Mouse (Mus musculus) lung, postnatal 0 days (tissue): ENCODE measurements around the gene Slc34a3. TPM values are rescaled to one million over a fixed set of nuclear protein-coding genes. Genes with fewer than 3 reads are reported as not detected.

ENCODE experiments used
- ATAC-seq: fragments of 200-750 bp; cut with Nextera tagmentation; 2 replicates; pipeline ENCODE4 v1.8.0; 2017; ENCODE audit warnings: moderate library complexity
- DNase-seq: peaks from one replicate; pipeline ENCODE4 v3.0.0-alpha.2; 2016; ENCODE audit warnings: low spot score
- H3K27ac ChIP-seq: fragments of 300-500 bp; sonication (generic); 2 replicates; pipeline ENCODE4 v1.5.1; 2014; ENCODE audit warnings: antibody characterized with exemption, mild to moderate bottlenecking, low read length, mixed read lengths
- H3K27me3 ChIP-seq: fragments of 300-500 bp; sonication (generic); replicated peaks from 2 replicates; pipeline ENCODE4 v1.6.1; 2014; ENCODE audit warnings: low read length, mixed read lengths; ENCODE audit not compliant: insufficient read depth
- H3K36me3 ChIP-seq: fragments of 300-500 bp; sonication (generic); 2 replicates; pipeline ENCODE4 v1.6.1; 2014; ENCODE audit warnings: low read length, mixed read lengths; ENCODE audit not compliant: insufficient read depth
- H3K4me1 ChIP-seq: fragments of 300-500 bp; sonication (generic); 2 replicates; pipeline ENCODE4 v1.6.1; 2014; ENCODE audit warnings: antibody characterized with exemption, low read depth, low read length, mixed read lengths; ENCODE audit not compliant: insufficient read depth
- H3K4me2 ChIP-seq: fragments of 300-500 bp; sonication (generic); replicated peaks from 2 replicates; pipeline ENCODE4 v1.6.1; 2014; ENCODE audit warnings: low read depth, mild to moderate bottlenecking, low read length, moderate library complexity, mixed read lengths
- H3K4me3 ChIP-seq: fragments of 300-500 bp; sonication (generic); 2 replicates; pipeline ENCODE4 v1.5.1; 2014; ENCODE audit warnings: low read depth, low read length
- H3K9ac ChIP-seq: fragments of 300-500 bp; sonication (generic); replicated peaks from 2 replicates; pipeline ENCODE4 v1.6.1; 2014; ENCODE audit warnings: low read depth, mild to moderate bottlenecking
- H3K9me3 ChIP-seq: fragments of 300-500 bp; sonication (generic); 2 replicates; pipeline ENCODE4 v1.6.1; 2016; ENCODE audit warnings: low read length, mixed read lengths
- CTCF ChIP-seq: IDR thresholded peaks from 2 replicates; pipeline ENCODE4 v1.5.1; 2016; ENCODE audit warnings: antibody characterized with exemption, mild to moderate bottlenecking
- EP300 ChIP-seq: IDR thresholded peaks from 2 replicates; pipeline ENCODE4 v1.6.1; 2016; ENCODE audit warnings: antibody characterized with exemption, mild to moderate bottlenecking, control low read depth
- WGBS: fragments of 180-500 bp; shearing (Covaris S2); extraction: QIAGEN DNeasy Blood & Tissue Kit; methylation state at CpG from one replicate; pipeline ENCODE4 v1.1.7; 2014; 5-methylcytosine and 5-hydroxymethylcytosine counted together
- polyA plus RNA-seq: library from polyadenylated mRNA; unstranded; fragments of >200 nt; fragmentation: Nextera tagmentation; extraction: Ambion mirVana; gene quantifications from 2 replicates; pipeline ENCODE4 v1.2.1, GENCODE M21; 2015

The Slc34a3 gene
- polyA plus RNA-seq, 1 experiment from 2014 or later, result not detected

DNA sequence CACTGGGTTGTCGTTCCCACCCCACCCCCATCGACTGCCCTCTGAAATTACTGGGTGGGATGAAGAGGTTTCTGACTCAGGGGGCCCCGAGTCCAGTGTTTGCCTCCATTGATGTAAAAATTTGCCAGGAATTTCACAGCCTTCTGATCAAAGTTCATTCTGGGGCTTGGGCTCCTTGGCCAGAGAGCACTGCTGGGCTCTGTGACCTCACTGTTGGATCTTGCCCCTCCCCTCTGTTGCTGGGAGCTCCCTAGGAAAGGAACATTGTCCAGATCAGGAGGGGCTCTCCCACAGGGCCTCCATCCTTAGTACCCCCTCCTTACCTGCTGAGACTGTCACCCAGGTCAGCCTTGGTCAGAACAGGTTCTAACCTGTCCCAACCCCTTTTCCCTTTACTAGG is 19.7 kb downstream of the Slc34a3 start, which contains the start of gene Stpg3:
Gene Stpg3 (minus strand): TSS at position 194 of the 400 bp plus-strand sequence.
- Histone ChIP-seq H3K4me1 (peaks cover 6% of the 10 kb centered on the region; the same call in 1 of the 2 replicates), H3K27me3 (no peaks in the 10 kb centered on the region), H3K36me3 (no peaks in the 10 kb centered on the region), H3K9ac (no peak within 1 kb of the TSS), H3K9me3 (no peaks in the 10 kb centered on the region), H3K4me3 (no peak within 1 kb of the TSS), H3K27ac (no peak within 1 kb of the TSS), H3K4me2 (no peak within 1 kb of the TSS)
- 53% methylated on average over 3 of the region's 3 CpGs for WGBS
- TF ChIP-seq CTCF, result no peak
- no peak for TF ChIP-seq EP300
- DNase-seq, result no peak
- no peak for ATAC-seq

DNA sequence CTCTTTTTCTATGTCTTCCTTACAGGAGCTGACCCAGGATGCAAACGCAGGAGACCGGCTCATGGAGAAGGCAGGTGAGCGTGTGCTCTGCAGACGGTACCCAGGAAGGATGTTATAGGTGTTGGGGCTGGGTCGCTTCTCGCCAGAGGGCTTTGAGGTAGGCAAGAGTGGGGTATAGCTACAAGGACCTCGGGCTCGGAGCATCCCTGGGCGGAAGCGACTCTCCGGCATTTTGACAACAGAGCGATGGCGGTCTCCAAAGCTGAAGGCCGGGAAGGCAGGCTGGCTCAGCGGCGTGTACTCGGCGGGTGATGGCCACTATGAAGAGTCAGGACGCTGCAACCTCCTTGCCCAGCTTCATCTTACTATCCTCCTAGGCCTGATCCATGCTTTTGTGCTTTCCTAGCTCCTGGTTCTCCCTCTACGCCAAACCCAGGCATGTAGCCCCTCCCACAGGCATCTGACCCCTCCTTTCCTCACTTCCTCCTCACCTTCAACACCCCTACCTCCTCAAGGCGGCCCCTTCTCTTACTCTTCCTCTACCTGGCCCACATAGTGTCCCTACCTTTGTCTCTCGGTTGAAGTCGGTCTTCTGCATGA is 20.8 kb downstream of the Slc34a3 start:
- Histone ChIP-seq H3K9me3 (no peaks in the 10 kb centered on the region), H3K27me3 (no peaks in the 10 kb centered on the region), H3K4me1 (peaks cover 6% of the 10 kb centered on the region; the same call in 1 of the 2 replicates), H3K27ac (no peak overlapping the region), H3K4me2 (no peak overlapping the region), H3K36me3 (no peaks in the 10 kb centered on the region), H3K9ac (no peak overlapping the region), H3K4me3 (no peak overlapping the region)
- TF ChIP-seq CTCF (no peak), EP300 (no peak)
- no peak for ATAC-seq
- 61% methylated on average over 21 of the region's 23 CpGs for WGBS
- DNase-seq, result no peak

DNA sequence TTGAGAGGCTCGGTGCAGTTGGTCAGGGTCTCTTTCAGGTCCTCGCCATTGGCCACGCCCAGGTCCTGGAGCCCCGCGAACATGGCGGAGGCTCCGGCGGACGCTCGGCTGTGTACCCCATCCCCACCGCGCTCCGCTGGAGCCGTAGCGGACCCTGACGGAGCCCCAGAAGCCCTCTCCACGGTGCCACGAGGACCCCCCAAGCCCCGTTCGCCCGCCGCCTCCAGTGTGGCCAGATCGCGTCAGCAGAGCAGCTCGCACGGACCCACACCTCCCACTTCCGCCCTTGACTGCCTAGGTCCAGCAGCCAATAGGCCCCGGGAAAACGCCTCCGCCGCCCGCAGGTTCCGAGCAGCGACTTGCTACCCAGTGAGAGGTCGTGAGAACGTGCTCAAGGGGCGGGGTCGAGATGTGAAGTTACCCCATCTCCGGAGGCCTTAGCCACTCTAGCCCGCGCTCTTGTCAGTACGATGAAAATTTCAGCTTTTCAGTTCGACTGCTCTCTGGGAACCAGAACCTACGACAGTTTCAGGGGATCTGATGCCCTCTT is 23.0 kb downstream of the Slc34a3 start, which contains the start of gene Nelfb:
Gene Nelfb (minus strand): TSS at position 369 of the 550 bp plus-strand sequence.
- H3K4me3 ChIP-seq, result peak within 1 kb of the TSS; percentile 92
- peak within 1 kb of the TSS; percentile 88 for H3K27ac ChIP-seq
- H3K4me2 ChIP-seq, result peak within 1 kb of the TSS; percentile 86
- no peaks in the 10 kb centered on the region for H3K9me3 ChIP-seq
- H3K36me3 ChIP-seq, result no peaks in the 10 kb centered on the region
- no peaks in the 10 kb centered on the region for H3K27me3 ChIP-seq
- DNase-seq (peak; percentile 96), ATAC-seq (peak; percentile 97)
- peak within 1 kb of the TSS; percentile 89 for H3K9ac ChIP-seq
- under 1% methylated on average over 43 of the region's 44 CpGs for WGBS
- TF ChIP-seq EP300, result no peak
- no peak; the same call in 1 of the 2 replicates for TF ChIP-seq CTCF
- peaks cover 6% of the 10 kb centered on the region; the same call in 1 of the 2 replicates for H3K4me1 ChIP-seq

DNA sequence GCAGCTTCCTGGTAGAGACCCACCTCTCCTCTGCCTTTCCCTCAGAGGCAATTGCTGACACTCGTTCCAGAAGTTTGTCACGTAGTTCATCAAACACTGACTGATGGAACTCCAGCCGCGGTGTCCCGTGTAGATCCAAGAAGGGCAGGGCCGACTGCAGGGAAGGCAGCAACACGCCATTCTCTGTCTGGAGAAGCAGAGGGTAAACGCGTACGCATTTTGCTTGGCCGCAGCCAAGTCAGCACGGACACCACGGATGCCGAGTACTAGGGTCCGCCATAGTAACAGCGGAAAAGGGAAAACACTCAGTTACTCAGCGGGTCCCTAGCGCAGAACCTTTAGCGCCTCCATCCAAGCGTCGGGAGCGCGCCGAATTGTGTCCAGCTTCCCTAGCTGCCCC is 23.5 kb downstream of the Slc34a3 start:
- peak; percentile 6 for ATAC-seq
- peak overlapping the region; percentile 86 for H3K4me2 ChIP-seq
- peak overlapping the region; percentile 88 for H3K27ac ChIP-seq
- peak overlapping the region; percentile 92 for H3K4me3 ChIP-seq
- no peak for DNase-seq
- H3K4me1 ChIP-seq, result peaks cover 6% of the 10 kb centered on the region; the same call in 1 of the 2 replicates
- TF ChIP-seq CTCF, result no peak
- H3K9ac ChIP-seq, result peak overlapping the region; percentile 89
- under 1% methylated on average over 23 of the region's 24 CpGs for WGBS
- no peaks in the 10 kb centered on the region for H3K27me3 ChIP-seq
- no peaks in the 10 kb centered on the region; the same call in none of the 2 replicates for H3K36me3 ChIP-seq
- H3K9me3 ChIP-seq, result no peaks in the 10 kb centered on the region

DNA sequence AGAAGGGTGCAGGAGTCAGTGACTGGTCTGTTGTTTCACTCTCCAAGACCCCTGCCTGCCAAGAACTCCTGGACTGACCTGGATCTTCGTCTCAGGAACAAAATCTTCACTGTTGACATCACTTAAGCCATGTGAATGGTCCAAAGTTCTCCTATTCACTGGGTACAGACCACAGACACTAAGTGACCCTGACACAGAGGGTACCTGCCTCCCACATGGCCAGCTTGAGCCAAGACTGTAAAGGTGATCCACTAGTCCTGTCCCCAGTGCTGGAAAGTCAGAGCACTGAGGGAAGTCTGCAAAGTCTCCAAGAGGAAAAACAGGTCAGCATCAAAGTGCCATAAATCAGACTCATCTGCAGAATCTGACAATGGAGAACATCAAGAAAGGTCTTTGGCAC is 26.6 kb downstream of the Slc34a3 start:
- Histone ChIP-seq H3K4me3 (no peak overlapping the region), H3K9me3 (no peaks in the 10 kb centered on the region), H3K27ac (no peak overlapping the region), H3K36me3 (peaks cover 13% of the 10 kb centered on the region), H3K4me2 (no peak overlapping the region), H3K27me3 (no peaks in the 10 kb centered on the region), H3K9ac (no peak overlapping the region), H3K4me1 (peaks cover 6% of the 10 kb centered on the region; the same call in 1 of the 2 replicates)
- 85% methylated on average over 1 of the region's 1 CpGs for WGBS
- ATAC-seq (no peak), DNase-seq (no peak)
- TF ChIP-seq EP300, result no peak
- TF ChIP-seq CTCF, result no peak

DNA sequence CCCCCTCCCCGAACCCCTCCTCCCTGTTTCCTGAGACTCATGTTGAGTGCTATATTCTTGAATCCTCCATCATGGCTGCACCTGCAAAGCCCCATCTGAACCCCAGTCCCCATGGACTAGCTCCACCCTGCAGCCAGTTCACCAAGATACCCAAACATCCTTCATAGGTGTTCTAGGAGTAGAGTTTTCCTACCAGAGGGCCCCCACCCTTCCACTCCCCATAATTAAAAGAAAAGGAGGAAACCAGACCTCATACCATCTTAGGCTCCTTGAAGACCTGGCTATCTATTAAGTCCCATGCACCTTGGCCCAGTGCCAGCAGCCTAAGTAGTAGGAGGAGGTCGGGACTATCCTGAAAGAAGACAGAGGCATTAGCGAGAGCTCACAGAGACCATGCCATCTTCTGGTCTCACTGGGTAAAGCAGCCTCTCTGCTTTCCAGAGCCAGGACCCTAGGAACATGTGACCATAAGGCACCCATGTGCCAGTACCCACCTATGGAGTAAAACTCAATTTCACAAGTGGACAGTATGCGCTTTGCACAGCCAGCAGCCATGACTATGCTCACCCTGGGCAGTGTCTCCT is 30.4 kb downstream of the Slc34a3 start:
- no peak for ATAC-seq
- WGBS, result 54% methylated on average over 4 of the region's 4 CpGs

More for the DNA sequence above, 30.4 kb downstream of the Slc34a3 start:
- no peaks in the 10 kb centered on the region for H3K9me3 ChIP-seq
- H3K9ac ChIP-seq, result no peak overlapping the region
- no peaks in the 10 kb centered on the region for H3K27me3 ChIP-seq
- no peak for DNase-seq
- TF ChIP-seq EP300 (no peak), CTCF (peak; percentile 52)
- H3K4me3 ChIP-seq, result no peak overlapping the region
- no peaks in the 10 kb centered on the region for H3K4me1 ChIP-seq
- H3K36me3 ChIP-seq, result peaks cover 42% of the 10 kb centered on the region
- H3K4me2 ChIP-seq, result no peak overlapping the region
- no peak overlapping the region for H3K27ac ChIP-seq
